Mouse (Mus musculus) liver, embryonic 13.5 days (tissue): Measurements from ENCODE around the gene 9930021J03Rik. TPM values are rescaled to one million over a fixed set of nuclear protein-coding genes. Genes with fewer than 3 reads are reported as not detected.

Source experiments
- ATAC-seq: fragments of 200-750 bp; cut with Nextera tagmentation; 2 replicates; pipeline ENCODE4 v1.8.0; 2017; ENCODE audit warnings: low read depth, mild to moderate bottlenecking, moderate number of reproducible peaks, moderate library complexity
- DNase-seq: peaks from one replicate; pipeline ENCODE4 v3.0.0; 2022
- H3K27ac ChIP-seq: fragments of 300-500 bp; sonication (generic); 2 replicates; pipeline ENCODE4 v1.5.1; 2015; ENCODE audit warnings: moderate library complexity, mild to moderate bottlenecking, inconsistent platforms
- H3K27me3 ChIP-seq: fragments of 300-500 bp; sonication (generic); 2 replicates; pipeline ENCODE4 v1.6.1; 2015; ENCODE audit warnings: mild to moderate bottlenecking, inconsistent platforms
- H3K36me3 ChIP-seq: fragments of 300-500 bp; sonication (generic); 2 replicates; pipeline ENCODE4 v1.6.1; 2015; ENCODE audit warnings: mild to moderate bottlenecking, inconsistent platforms
- H3K4me1 ChIP-seq: fragments of 300-500 bp; sonication (generic); replicated peaks from 2 replicates; pipeline ENCODE4 v1.6.1; 2015; ENCODE audit warnings: inconsistent platforms
- H3K4me2 ChIP-seq: fragments of 300-500 bp; sonication (generic); 2 replicates; pipeline ENCODE4 v1.6.1; 2015; ENCODE audit warnings: inconsistent platforms, mild to moderate bottlenecking, moderate library complexity
- H3K4me3 ChIP-seq: fragments of 300-500 bp; sonication (generic); replicated peaks from 2 replicates; pipeline ENCODE4 v1.5.1; 2015; ENCODE audit warnings: mild to moderate bottlenecking, inconsistent platforms
- H3K9ac ChIP-seq: fragments of 300-500 bp; sonication (generic); 2 replicates; pipeline ENCODE4 v1.6.1; 2015; ENCODE audit warnings: mild to moderate bottlenecking, inconsistent platforms
- H3K9me3 ChIP-seq: fragments of 300-500 bp; sonication (generic); replicated peaks from 2 replicates; pipeline ENCODE4 v1.6.1; 2016; ENCODE audit warnings: inconsistent platforms
- WGBS: fragments of 180-500 bp; shearing (Covaris S2); methylation state at CpG from one replicate; pipeline ENCODE4 v1.1.7; 2015; ENCODE audit not compliant: insufficient replicate concordance; 5-methylcytosine and 5-hydroxymethylcytosine counted together
- polyA plus RNA-seq: library from polyadenylated mRNA; unstranded; fragments of >200 nt; fragmentation: Nextera tagmentation; extraction: Ambion mirVana; gene quantifications from 2 replicates; pipeline ENCODE4 v1.2.1, GENCODE M21; 2015

9930021J03Rik gene
- polyA plus RNA-seq, 1 experiment from 2014 or later, result 1.1 TPM

DNA sequence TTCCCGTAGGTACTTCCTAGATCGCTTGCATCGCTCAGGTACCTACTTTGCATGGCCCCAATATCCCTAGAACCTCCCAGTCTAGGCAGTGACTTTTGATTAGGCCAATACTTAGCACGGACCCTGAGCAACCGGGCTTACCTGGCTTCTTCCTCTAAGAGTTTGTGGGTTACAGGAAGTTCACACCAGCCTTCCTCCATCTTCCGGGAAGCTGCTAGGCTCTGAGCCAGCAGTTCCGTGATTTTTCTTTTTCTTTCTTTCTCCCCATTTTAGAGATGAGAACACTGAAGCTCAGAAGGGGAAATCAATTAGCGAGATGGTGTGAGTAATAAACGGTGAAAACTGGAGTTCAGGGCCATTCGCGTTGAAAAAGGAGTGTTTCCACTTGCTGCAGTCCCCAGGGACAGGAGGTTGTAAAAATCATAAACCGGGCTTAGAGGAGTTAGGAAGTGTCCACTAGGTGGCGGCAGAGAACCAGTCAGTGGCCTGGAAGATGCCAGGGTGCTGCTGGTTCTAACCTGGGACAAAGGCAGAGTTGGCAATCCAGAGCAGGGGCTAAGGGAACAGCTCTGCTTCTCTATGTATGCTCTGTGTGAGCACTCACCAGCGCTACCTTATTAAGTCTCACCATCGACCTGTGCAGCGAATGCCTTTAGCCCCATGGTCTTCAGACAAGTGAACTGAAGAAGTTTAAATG lies 121.8 kb downstream of the 9930021J03Rik start:
- DNase-seq, result peak; percentile 41
- no peak overlapping the region for H3K4me3 ChIP-seq

DNA sequence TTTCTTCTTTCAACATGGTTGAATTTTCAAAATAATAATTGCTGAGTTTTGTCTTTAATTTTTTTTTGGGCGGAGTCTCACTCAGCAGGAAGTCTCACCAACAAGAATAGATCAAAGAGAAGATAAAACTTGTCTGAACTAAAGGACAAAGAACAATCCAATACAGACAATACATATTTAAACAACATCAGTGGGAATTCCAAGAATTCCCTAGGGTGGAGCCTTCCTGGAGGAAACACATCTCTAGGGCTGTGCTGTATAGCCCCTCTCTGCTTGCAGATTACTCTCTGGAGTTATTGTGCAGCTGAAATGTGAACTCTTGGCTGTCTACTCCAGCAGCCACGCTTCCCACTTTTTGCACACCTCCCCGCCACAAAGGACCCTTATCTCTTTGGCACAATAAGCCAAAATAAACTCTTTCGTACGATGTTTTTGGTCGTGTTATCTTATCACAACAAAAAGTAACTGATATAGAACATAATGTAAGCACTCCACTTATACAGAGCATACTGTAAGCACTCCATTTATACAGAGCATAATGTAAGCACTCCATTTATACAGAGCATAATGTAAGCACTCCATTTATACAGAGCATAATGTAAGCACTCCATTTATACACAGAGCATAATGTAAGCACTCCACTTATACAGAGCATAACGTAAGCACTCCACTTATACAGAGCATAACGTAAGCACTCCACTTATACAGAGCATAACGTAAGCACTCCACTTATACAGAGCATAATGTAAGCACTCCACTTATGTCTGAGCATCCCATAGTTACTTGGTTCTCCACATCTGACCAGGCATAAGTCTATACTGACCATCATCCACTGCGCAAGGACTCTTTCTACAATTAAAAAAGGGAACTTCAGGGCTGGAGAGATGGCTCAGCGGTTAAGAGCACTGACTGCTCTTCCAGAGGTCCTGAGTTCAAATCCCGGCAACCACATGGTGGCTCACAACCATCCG lies 125.3 kb downstream of the 9930021J03Rik start:
- Histone ChIP-seq H3K4me3 (no peak overlapping the region), H3K4me1 (peaks cover 4% of the 10 kb centered on the region), H3K36me3 (no peaks in the 10 kb centered on the region), H3K4me2 (no peak overlapping the region), H3K9me3 (peaks cover 12% of the 10 kb centered on the region), H3K9ac (no peak overlapping the region), H3K27ac (no peak overlapping the region), H3K27me3 (no peaks in the 10 kb centered on the region)
- ATAC-seq (no peak), DNase-seq (no peak)
- 55% methylated on average over 13 of the region's 13 CpGs for WGBS

More for the DNA sequence above, 121.8 kb downstream of the 9930021J03Rik start:
- ATAC-seq, result no peak
- Histone ChIP-seq H3K9ac (no peak overlapping the region), H3K27ac (no peak overlapping the region), H3K4me2 (no peak overlapping the region), H3K36me3 (no peaks in the 10 kb centered on the region), H3K4me1 (peaks cover 4% of the 10 kb centered on the region), H3K9me3 (peaks cover 12% of the 10 kb centered on the region), H3K27me3 (no peaks in the 10 kb centered on the region)
- WGBS, result 46% methylated on average over 16 of the region's 16 CpGs

DNA sequence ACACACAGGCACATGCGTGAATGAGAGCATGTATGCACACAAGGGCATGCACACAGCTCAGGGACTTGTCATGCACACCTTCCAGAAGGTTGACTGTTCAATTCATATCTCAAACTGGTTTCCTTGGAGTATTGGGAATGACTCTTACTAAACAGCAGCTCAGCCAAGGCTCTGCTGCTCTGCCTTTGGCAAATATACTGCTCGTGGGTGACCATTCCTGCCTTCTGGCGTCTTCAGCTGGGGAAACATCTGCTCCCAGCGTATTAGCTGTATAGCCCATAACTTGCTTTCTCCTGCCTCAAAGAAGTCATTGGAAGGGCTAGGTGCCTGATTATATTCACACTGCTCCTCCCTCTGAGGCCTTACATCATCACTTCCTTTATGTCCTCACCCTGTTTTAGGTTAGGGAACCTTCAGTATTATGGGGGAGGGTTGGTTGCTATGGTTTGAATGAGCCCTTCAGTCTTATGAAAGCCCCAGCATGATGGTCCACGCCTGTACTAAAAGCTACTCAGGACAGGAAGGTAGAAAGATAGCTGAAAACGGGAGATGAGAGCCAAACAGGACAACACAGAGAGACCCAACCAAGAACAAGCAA lies 127.5 kb downstream of the 9930021J03Rik start:
- Histone ChIP-seq H3K27me3 (no peaks in the 10 kb centered on the region), H3K4me1 (peaks cover 4% of the 10 kb centered on the region), H3K27ac (no peak overlapping the region), H3K4me3 (no peak overlapping the region), H3K9ac (no peak overlapping the region), H3K4me2 (no peak overlapping the region), H3K9me3 (no peaks in the 10 kb centered on the region), H3K36me3 (no peaks in the 10 kb centered on the region)
- WGBS, result 59% methylated on average over 6 of the region's 6 CpGs
- DNase-seq (no peak), ATAC-seq (no peak)

DNA sequence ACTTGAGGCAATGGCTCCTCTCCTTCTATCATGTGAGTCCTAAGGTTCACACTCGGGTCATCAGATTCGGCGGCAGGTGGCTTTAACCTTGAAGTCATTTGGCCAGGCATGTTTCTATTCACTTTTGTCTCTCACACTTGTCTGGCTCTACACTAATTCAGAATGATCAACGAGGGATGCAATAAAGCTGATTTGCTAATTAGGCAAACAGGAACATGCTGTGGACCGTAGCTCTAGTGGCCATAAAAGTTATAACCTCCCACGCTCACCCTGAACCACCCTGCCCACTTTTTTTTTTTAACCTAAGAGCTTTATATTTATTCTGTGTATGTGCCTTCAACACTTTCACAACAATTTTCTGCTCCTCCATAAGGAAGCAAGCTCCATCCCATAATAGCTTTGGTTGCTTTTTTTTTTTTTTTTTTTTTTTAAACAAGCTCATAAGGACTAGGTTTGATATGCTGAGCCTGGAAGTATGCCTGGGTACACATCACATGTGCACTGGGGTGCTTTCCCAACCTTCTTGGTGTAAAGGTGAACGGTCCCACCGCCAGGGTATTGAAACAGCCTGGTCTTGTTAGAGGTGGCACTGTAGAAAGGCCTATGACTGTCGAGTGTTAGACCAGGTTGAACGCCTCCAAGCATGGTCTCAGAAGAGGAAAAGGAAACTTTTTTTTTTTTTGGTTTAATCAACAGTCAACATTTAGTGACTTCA lies 129.2 kb downstream of the 9930021J03Rik start:
- DNase-seq, result no peak
- Histone ChIP-seq H3K9me3 (no peaks in the 10 kb centered on the region), H3K9ac (no peak overlapping the region), H3K4me2 (no peak overlapping the region), H3K4me3 (no peak overlapping the region), H3K4me1 (peaks cover 4% of the 10 kb centered on the region), H3K27ac (no peak overlapping the region), H3K36me3 (no peaks in the 10 kb centered on the region), H3K27me3 (no peaks in the 10 kb centered on the region)
- WGBS, result 69% methylated on average over 10 of the region's 10 CpGs
- no peak for ATAC-seq

DNA sequence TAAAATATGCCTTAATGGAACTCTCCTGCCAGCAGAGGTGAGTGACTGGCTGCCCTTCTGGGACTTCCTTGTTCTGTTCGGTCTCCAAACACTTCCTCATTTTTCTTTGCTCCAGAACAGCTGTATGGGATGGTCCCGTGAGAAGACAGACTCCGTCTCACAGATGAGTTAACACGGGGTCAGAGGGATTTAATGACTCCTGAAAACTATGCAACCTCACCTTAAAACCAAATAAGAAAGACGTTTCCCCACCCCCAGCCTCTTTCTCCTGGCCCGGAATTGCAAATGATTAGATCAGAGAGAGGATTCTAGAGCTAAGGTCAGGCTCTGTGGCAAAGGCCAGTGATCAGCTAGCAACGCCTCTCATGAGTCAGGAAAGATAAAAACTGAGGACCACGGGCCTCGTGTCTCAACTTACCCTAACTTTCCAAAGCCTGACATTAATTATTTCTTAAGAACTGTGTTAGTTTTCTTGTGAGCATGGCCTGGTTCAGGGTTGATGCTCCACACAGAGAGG lies 130.2 kb downstream of the 9930021J03Rik start:
- no peaks in the 10 kb centered on the region for H3K36me3 ChIP-seq
- H3K4me3 ChIP-seq, result no peak overlapping the region
- H3K4me1 ChIP-seq, result peaks cover 4% of the 10 kb centered on the region
- ATAC-seq, result no peak
- H3K27ac ChIP-seq, result no peak overlapping the region
- 26% methylated on average over 9 of the region's 9 CpGs for WGBS
- DNase-seq, result no peak
- H3K9me3 ChIP-seq, result no peaks in the 10 kb centered on the region
- H3K27me3 ChIP-seq, result no peaks in the 10 kb centered on the region
- H3K9ac ChIP-seq, result no peak overlapping the region
- no peak overlapping the region for H3K4me2 ChIP-seq

DNA sequence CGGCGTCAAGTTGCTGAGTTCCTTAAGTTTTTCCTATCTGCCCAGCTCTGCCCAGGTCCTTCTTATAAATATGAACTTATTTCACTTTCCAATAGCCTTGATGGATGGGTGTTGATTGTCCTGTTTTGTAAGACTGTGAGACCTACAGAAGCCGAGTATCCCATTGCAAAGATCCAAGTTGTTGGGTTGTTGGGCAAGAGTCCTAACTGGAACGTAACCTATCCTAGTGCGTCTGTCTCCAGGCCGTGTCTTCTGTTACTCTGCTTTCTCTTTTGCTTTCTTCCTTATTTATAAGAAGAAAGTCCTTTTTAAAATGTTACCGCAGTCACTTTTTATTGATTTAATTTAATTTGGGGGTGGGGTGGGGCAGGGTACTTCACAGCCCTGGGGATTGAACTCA lies 130.8 kb downstream of the 9930021J03Rik start:
- H3K4me3 ChIP-seq, result no peak overlapping the region
- no peak overlapping the region for H3K27ac ChIP-seq
- ATAC-seq (no peak), DNase-seq (no peak)
- no peak overlapping the region for H3K9ac ChIP-seq
- no peaks in the 10 kb centered on the region for H3K36me3 ChIP-seq
- WGBS, result 84% methylated on average over 7 of the region's 7 CpGs
- no peaks in the 10 kb centered on the region; the same call in 1 of the 2 replicates for H3K4me1 ChIP-seq
- no peaks in the 10 kb centered on the region for H3K27me3 ChIP-seq
- H3K9me3 ChIP-seq, result no peaks in the 10 kb centered on the region
- no peak overlapping the region for H3K4me2 ChIP-seq

DNA sequence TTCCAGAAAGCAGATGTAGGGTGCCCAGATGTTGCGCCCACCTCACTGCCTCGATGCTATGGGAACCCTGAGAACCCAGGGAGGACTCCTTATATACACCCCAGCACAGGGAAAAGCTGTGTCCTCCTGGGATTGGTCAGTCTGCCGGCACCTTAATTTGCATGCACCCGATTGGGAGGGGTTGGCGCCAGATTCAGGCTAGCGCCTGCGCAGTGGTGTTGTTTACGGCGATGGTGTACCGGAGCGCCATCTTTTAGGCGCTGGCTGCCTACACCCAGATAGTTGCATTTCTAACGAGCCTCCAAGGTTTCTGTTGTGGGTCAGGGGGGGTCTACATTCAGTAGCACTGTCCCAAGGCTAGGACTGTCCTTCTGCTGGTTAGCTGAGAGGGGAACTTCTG lies 133.1 kb downstream of the 9930021J03Rik start:
- no peaks in the 10 kb centered on the region for H3K9me3 ChIP-seq
- H3K27ac ChIP-seq, result no peak overlapping the region
- no peak overlapping the region for H3K4me2 ChIP-seq
- H3K9ac ChIP-seq, result no peak overlapping the region
- no peaks in the 10 kb centered on the region for H3K27me3 ChIP-seq
- H3K4me1 ChIP-seq, result no peaks in the 10 kb centered on the region; the same call in 1 of the 2 replicates
- no peak overlapping the region for H3K4me3 ChIP-seq
- DNase-seq (no peak), ATAC-seq (no peak)
- 88% methylated on average over 13 of the region's 13 CpGs for WGBS
- H3K36me3 ChIP-seq, result no peaks in the 10 kb centered on the region

DNA sequence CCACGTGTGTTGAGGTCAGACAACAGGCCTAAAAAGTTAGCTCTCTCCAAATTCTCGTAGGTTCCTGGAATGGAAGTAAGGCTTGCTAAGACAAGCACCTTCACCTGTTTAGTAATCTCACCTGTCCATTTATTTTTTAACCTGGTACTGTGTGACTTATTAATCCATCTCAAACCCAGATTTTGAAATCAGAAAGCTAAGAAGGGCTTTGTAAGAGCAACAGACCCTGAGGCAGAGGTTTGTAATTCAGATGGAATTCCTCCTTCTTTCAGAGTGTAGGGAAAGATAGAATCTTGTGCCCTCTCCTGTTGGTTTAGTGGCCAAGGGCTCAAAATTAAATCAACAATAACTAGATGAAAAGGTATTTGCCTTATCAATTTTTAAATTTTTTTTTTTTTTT lies 134.6 kb downstream of the 9930021J03Rik start:
- no peak overlapping the region for H3K27ac ChIP-seq
- ATAC-seq, result no peak
- 78% methylated on average over 2 of the region's 2 CpGs for WGBS
- H3K27me3 ChIP-seq, result no peaks in the 10 kb centered on the region
- no peak overlapping the region for H3K4me2 ChIP-seq
- H3K9ac ChIP-seq, result no peak overlapping the region
- H3K36me3 ChIP-seq, result no peaks in the 10 kb centered on the region
- no peak for DNase-seq
- H3K4me3 ChIP-seq, result no peak overlapping the region
- peaks cover 10% of the 10 kb centered on the region for H3K4me1 ChIP-seq
- H3K9me3 ChIP-seq, result no peaks in the 10 kb centered on the region

DNA sequence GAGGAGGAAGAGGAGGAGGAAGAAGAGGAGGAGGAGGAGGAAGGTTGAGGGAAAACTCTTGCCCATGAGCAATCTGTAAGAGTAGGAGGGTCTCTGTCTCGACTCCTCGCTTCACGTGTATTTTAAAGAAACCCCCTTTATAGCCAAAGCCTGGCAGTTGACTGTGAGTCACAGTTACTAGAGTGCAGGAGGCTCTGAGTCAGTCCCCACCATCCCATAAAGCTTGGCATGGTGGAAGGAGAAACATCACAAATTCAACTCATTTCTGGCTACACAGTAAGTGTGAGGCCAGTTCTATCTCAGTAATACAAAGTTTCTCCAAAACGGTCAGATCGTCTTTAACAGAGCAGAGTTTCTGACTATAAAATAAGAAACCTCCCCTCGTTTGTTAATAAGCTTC lies 135.5 kb downstream of the 9930021J03Rik start:
- H3K9me3 ChIP-seq, result no peaks in the 10 kb centered on the region
- no peak overlapping the region for H3K9ac ChIP-seq
- H3K36me3 ChIP-seq, result no peaks in the 10 kb centered on the region
- DNase-seq, result no peak
- H3K27ac ChIP-seq, result no peak overlapping the region
- no peak overlapping the region for H3K4me3 ChIP-seq
- peaks cover 10% of the 10 kb centered on the region for H3K4me1 ChIP-seq
- ATAC-seq, result no peak
- H3K27me3 ChIP-seq, result no peaks in the 10 kb centered on the region
- WGBS, result 82% methylated on average over 6 of the region's 6 CpGs
- H3K4me2 ChIP-seq, result no peak overlapping the region

DNA sequence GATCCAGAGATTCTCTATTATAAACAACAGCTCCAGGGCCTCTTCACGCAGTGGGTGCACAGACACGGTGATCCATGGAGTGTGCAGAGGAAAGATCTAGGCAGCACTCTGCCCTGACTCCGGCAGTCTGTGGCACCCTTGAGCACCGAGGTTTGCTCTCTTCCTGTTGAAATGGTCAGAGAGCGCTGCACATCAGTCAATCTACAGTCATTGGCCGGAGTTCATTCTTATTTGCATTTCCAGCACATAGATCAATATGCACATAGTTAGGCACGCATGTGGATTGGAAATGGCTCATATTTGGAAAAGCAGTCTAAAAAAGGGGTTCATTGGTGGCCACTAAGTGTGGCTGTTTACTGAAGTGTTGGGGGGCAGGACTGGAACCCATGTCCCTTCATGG lies 137.7 kb downstream of the 9930021J03Rik start:
- DNase-seq (no peak), ATAC-seq (no peak)
- Histone ChIP-seq H3K9ac (no peak overlapping the region), H3K36me3 (no peaks in the 10 kb centered on the region), H3K9me3 (no peaks in the 10 kb centered on the region), H3K4me3 (no peak overlapping the region), H3K4me1 (peaks cover 10% of the 10 kb centered on the region), H3K27ac (no peak overlapping the region), H3K4me2 (no peak overlapping the region), H3K27me3 (no peaks in the 10 kb centered on the region)
- 63% methylated on average over 7 of the region's 7 CpGs for WGBS
